Mouse (Mus musculus) cerebellum, adult 2 months (tissue): ENCODE results near the gene Rtcb.

Experiments used
- CTCF ChIP-seq: fragments of 200-500 bp; IDR thresholded peaks from 2 replicates; pipeline ENCODE4 v1.5.1; 2011; ENCODE audit warnings: low read depth, mild to moderate bottlenecking, control low read depth, low read length, moderate library complexity, borderline replicate concordance; ENCODE audit not compliant: insufficient read depth
- POLR2A ChIP-seq: fragments of 200-500 bp; IDR thresholded peaks from 2 replicates; pipeline ENCODE4 v1.6.1; 2011; ENCODE audit warnings: low read length, control low read depth, borderline replicate concordance; ENCODE audit not compliant: insufficient read depth

DNA sequence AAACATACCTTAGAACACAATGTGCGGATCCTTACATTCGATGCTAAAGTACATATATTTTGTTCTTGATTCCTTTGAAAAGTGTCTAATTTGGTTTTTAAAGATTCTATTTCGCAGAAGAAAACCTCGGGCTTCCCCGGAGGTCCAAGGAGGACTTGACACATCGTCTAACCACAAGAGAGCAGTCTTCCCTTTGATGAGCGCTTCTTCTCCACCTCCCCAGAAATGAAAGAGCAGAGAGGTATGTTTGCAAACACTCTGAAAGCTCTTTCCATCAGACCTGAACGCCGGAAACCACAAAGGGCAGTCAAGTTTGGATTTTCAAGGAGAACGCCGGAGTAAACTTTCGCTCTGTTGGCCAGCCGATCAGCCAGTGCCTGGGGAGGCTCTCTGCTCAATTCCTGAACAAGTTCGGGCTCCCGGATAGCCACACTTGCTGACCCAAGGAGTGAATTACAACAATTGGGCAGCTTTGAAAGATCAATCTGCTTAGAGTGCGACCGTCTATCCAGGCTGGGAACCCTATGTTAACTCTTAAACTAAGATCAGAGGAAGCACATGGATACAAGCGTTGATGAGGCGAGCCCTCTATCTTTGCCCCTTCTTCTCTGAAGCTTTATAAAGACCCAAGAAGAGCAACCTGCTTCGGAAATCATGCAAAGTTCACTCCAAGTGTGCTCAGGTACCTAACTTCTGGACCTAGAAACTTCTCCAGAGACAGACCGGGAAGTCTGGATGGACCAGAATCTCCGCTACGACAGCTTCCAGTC, 29.8 kb downstream of the Rtcb start, which contains the start of gene Ascl4:
- no peak; the same call in 1 of the 2 replicates for TF ChIP-seq CTCF
- no peak for TF ChIP-seq POLR2A
